Mouse (Mus musculus): Measurements from ENCODE around the gene Tuba1b.
"Not testable (repeated sequence)": the region's sequence is repeated elsewhere in the genome, so short reads cannot be mapped to it uniquely, and the experiment has no call there.

The Tuba1b gene

GRCm38 (mm10) chr15:98934217-98934839, at the start of gene Tuba1b:
Tuba1b (minus strand) TSS chr15:98934565.
- CTCF ChIA-PET: interaction anchor here (0.6 kb wide), 3 partner anchors 9 to 62 kb away, joined by 4 to 12 read pairs (median 5); no protein-coding TSS in a partner anchor

GRCm38 (mm10) chr15:98983431-98984081, 49.2 kb upstream of the Tuba1b start:
- CTCF ChIA-PET: interaction anchor here (0.5 kb wide), 1 partner anchor 151 kb away, joined by 7 read pairs; no protein-coding TSS in a partner anchor

GRCm38 (mm10) chr15:98982100-98982499, 47.7 kb upstream of the Tuba1b start:
- CTCF ChIA-PET: interaction anchor here (0.8 kb wide), 1 partner anchor 128 kb away, joined by 4 read pairs; no protein-coding TSS in a partner anchor

GRCm38 (mm10) chr15:98980012-98980614, 45.7 kb upstream of the Tuba1b start:
- CTCF ChIA-PET: interaction anchor here (0.5 kb wide), 1 partner anchor 1557 kb away, joined by 4 read pairs; no protein-coding TSS in a partner anchor

- CTCF ChIA-PET: no interaction called here
Measured at GRCm38 (mm10) chr15:98978409-98979172, 44.2 kb upstream of the Tuba1b start.

- CTCF ChIA-PET: no interaction called here
Measured at GRCm38 (mm10) chr15:98977759-98978408, 43.5 kb upstream of the Tuba1b start.

- CTCF ChIA-PET: no interaction called here
Measured at GRCm38 (mm10) chr15:98976763-98977758, 42.7 kb upstream of the Tuba1b start.

- CTCF ChIA-PET: interaction anchor here (0.5 kb wide), 1 partner anchor 182 kb away, joined by 3 read pairs; no protein-coding TSS in a partner anchor
Measured at GRCm38 (mm10) chr15:98973015-98973614, 38.8 kb upstream of the Tuba1b start.

- CTCF ChIA-PET: not testable (repeated sequence)
Measured at GRCm38 (mm10) chr15:98971576-98972320, 37.4 kb upstream of the Tuba1b start.

- CTCF ChIA-PET: interaction anchor here (0.7 kb wide), 1 partner anchor 1651 kb away, joined by 7 read pairs; no protein-coding TSS in a partner anchor
Measured at GRCm38 (mm10) chr15:98971111-98971510, 36.7 kb upstream of the Tuba1b start.

- CTCF ChIA-PET: no interaction called here
Measured at GRCm38 (mm10) chr15:98969372-98970101, 35.2 kb upstream of the Tuba1b start.

GRCm38 (mm10) chr15:98968701-98969371, 34.5 kb upstream of the Tuba1b start:
- CTCF ChIA-PET: interaction anchor here (0.7 kb wide), 1 partner anchor 990 kb away, joined by 3 read pairs; no protein-coding TSS in a partner anchor

- CTCF ChIA-PET: no interaction called here
Measured at GRCm38 (mm10) chr15:98959531-98959930, 25.2 kb upstream of the Tuba1b start.

- CTCF ChIA-PET: no interaction called here
Measured at GRCm38 (mm10) chr15:98958901-98959420, 24.6 kb upstream of the Tuba1b start.

- CTCF ChIA-PET: no interaction called here
Measured at GRCm38 (mm10) chr15:98957475-98957874, 23.1 kb upstream of the Tuba1b start.

- CTCF ChIA-PET: no interaction called here
Measured at GRCm38 (mm10) chr15:98956000-98956399, 21.6 kb upstream of the Tuba1b start.

GRCm38 (mm10) chr15:98955324-98955723, 21.0 kb upstream of the Tuba1b start:
- CTCF ChIA-PET: no interaction called here

Data from spleen, embryonic (tissue).